Mouse (Mus musculus) heart, embryonic 10.5 days (tissue): Measurements from ENCODE around the gene Kat6b. TPM values are rescaled to one million over a fixed set of nuclear protein-coding genes. Genes with fewer than 3 reads are reported as not detected.
"Not testable (repeated sequence)": the region's sequence is repeated elsewhere in the genome, so short reads cannot be mapped to it uniquely, and the experiment has no call there.

ENCODE experiments used
- DNase-seq: peaks from one replicate; pipeline ENCODE4 v3.0.0-alpha.2; 2017; ENCODE audit warnings: low spot score
- H3K27ac ChIP-seq: fragments of 300-500 bp; sonication (generic); 2 replicates; pipeline ENCODE4 v1.5.1; 2016; ENCODE audit warnings: mild to moderate bottlenecking
- H3K27me3 ChIP-seq: fragments of 300-500 bp; sonication (generic); 2 replicates; pipeline ENCODE4 v1.6.1; 2016; ENCODE audit warnings: mild to moderate bottlenecking; ENCODE audit not compliant: poor library complexity, insufficient read depth, severe bottlenecking
- H3K36me3 ChIP-seq: fragments of 300-500 bp; sonication (generic); 2 replicates; pipeline ENCODE4 v1.6.1; 2016; ENCODE audit warnings: mild to moderate bottlenecking, moderate library complexity
- H3K4me1 ChIP-seq: fragments of 300-500 bp; sonication (generic); 2 replicates; pipeline ENCODE4 v1.6.1; 2016; ENCODE audit warnings: mild to moderate bottlenecking
- H3K4me3 ChIP-seq: fragments of 300-500 bp; sonication (generic); 2 replicates; pipeline ENCODE4 v1.5.1; 2016; ENCODE audit warnings: mild to moderate bottlenecking, moderate library complexity
- H3K9me3 ChIP-seq: fragments of 300-500 bp; sonication (generic); 2 replicates; pipeline ENCODE4 v1.6.1; 2016; ENCODE audit warnings: mild to moderate bottlenecking, moderate library complexity
- WGBS: fragments of 180-500 bp; shearing (Covaris S2); methylation state at CpG from one replicate; pipeline ENCODE4 v1.1.7; 2016; 5-methylcytosine and 5-hydroxymethylcytosine counted together
- polyA plus RNA-seq: library from polyadenylated mRNA; unstranded; fragments of >200 nt; fragmentation: Nextera tagmentation; extraction: Ambion mirVana; gene quantifications from 2 replicates; pipeline ENCODE4 v1.2.1, GENCODE M21; 2016

Gene Kat6b
- polyA plus RNA-seq, 1 experiment from 2014 or later = 11.1 TPM

- no peak overlapping the region for H3K27ac ChIP-seq
- H3K36me3 ChIP-seq = no peaks in the 10 kb centered on the region
- no peaks in the 10 kb centered on the region for H3K9me3 ChIP-seq
- H3K4me3 ChIP-seq = no peak overlapping the region
- 90% methylated on average over 4 of the region's 4 CpGs for WGBS
- 0 out of 2 replicates have a peak, but pooled peaks cover 8% of the 10 kb centered on the region for H3K4me1 ChIP-seq
- 0 out of 2 replicates have a peak, but pooled peaks cover 9% of the 10 kb centered on the region for H3K27me3 ChIP-seq
- no peak for DNase-seq
Measured at GRCm38 (mm10) chr14:21459163-21459562, 22.1 kb upstream of the Kat6b start.

DNA sequence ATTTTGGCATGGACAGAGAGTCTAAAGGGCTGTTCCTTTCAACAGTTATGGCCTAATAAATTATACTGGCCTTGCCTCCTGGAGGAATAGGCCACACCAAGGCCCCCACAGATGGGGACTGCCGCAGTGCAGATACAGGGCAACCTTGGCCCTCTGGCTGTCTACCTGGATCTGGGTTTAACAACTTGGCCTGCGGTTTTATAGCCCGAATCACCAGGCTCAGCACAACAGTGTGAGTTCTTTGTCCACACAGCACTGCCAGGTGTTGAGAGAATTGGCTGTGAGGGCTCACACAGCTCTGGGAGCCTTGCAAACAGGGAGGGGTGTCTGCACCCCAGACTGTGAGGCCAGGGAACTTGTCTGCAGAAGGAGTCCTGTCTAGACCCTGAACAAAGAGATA is 18.8 kb upstream of the Kat6b start:
- Histone ChIP-seq H3K36me3 (no peaks in the 10 kb centered on the region), H3K27me3 (0 out of 2 replicates have a peak, but pooled peaks cover 9% of the 10 kb centered on the region), H3K4me3 (no peak overlapping the region), H3K4me1 (peaks cover 8% of the 10 kb centered on the region; the same call in 1 of the 2 replicates), H3K27ac (0 out of 2 replicates have a peak overlapping the region, but pooled peaks have one; percentile 5), H3K9me3 (no peaks in the 10 kb centered on the region)
- WGBS = 88% methylated on average over 3 of the region's 3 CpGs
- DNase-seq = no peak

- H3K9me3 ChIP-seq = no peaks in the 10 kb centered on the region
- H3K36me3 ChIP-seq = no peaks in the 10 kb centered on the region
- peaks cover 8% of the 10 kb centered on the region; the same call in 1 of the 2 replicates for H3K4me1 ChIP-seq
- H3K27me3 ChIP-seq = 0 out of 2 replicates have a peak, but pooled peaks cover 9% of the 10 kb centered on the region
- no peak overlapping the region for H3K4me3 ChIP-seq
- no peak for DNase-seq
- H3K27ac ChIP-seq = peak overlapping the region; percentile 42; the same call in 1 of the 2 replicates
- 83% methylated on average over 9 of the region's 9 CpGs for WGBS
Measured at GRCm38 (mm10) chr14:21463117-21463712, 18.0 kb upstream of the Kat6b start.

DNA sequence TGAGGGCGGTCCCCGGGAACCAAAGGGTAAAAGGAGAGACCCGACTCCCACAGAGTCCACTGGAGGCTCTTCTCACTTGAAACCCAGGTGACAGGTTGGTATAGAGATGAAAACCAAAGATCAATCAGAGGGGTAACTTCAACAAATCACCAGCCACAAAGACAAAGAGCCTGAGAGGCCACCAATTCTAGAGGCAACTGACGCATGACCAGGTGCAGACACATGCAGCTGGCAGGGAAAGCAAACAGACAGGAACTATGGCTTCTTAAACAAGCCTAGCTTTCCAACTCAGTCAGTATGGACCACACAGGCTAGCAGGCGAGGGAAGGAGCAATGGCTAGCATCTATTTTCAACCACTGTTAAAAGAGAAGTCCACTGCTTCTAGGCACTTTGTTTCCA is 10.8 kb upstream of the Kat6b start:
- Histone ChIP-seq H3K27ac (no peak overlapping the region), H3K9me3 (no peaks in the 10 kb centered on the region), H3K4me3 (no peak overlapping the region), H3K4me1 (peaks cover 14% of the 10 kb centered on the region; the same call in 1 of the 2 replicates), H3K36me3 (no peaks in the 10 kb centered on the region), H3K27me3 (no peaks in the 10 kb centered on the region)
- 85% methylated on average over 5 of the region's 5 CpGs for WGBS
- no peak for DNase-seq

DNA sequence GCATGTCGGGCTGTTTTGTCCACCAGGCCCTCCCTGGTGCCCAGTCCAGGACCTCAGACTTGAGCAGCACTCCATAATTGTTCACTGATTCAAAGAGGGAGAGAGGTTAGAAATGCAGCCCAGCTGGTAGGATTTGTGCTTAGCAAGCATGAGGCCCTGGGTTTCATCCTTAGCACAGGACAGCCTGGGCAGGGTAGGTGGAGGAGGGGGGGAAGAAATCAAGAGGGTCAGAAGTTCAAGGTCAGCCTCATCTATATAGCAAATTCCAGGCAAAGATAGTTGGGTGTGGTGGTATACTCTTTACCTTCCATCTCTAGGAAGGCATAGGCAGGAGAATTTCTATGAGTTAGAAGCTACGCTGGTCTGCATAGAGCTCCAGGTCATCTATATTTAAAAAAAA is 9.3 kb upstream of the Kat6b start:
- no peak overlapping the region for H3K4me3 ChIP-seq
- WGBS = 88% methylated on average over 2 of the region's 2 CpGs

DNA sequence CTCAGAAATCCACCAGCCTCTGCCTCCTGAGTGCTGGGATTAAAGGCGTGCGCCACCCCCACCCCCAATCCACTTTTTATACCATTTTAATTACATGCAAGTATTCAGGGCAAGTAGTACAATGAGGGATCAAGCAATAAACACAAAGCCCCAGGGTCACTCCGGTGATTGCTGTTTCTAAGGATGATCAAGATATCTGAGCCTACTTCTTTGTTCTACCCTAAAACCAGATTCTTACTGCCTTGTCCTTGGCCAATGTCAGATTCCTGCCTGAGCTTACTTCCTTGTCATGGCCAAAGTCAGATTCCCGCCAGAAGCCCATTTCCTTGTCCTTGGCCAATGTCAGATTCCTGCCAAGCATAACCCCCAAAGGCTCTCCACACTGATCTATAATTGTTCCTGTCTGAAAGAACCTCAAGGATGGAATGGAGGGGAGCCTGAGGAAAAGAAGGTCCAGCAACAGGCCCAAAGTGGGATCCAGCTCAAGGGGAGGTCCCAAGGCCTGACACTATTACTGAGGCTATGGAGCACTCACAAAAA is 6.6 kb upstream of the Kat6b start:
- not testable (repeated sequence) for H3K27me3 ChIP-seq, H3K4me3 ChIP-seq, H3K27ac ChIP-seq, H3K9me3 ChIP-seq, H3K36me3 ChIP-seq, DNase-seq
- peaks cover 14% of the 10 kb centered on the region; the same call in 1 of the 2 replicates for H3K4me1 ChIP-seq
- WGBS = 86% methylated on average over 4 of the region's 4 CpGs

More for the DNA sequence above, 9.3 kb upstream of the Kat6b start:
- DNase-seq = no peak
- Histone ChIP-seq H3K27ac (no peak overlapping the region), H3K36me3 (no peaks in the 10 kb centered on the region), H3K27me3 (no peaks in the 10 kb centered on the region), H3K4me1 (peaks cover 14% of the 10 kb centered on the region; the same call in 1 of the 2 replicates), H3K9me3 (no peaks in the 10 kb centered on the region)

GRCm38 (mm10) chr14:21477181-21477580 is 4.1 kb upstream of the Kat6b start:
- no peak for DNase-seq
- Histone ChIP-seq H3K4me3 (no peak overlapping the region), H3K27ac (no peak overlapping the region), H3K36me3 (no peaks in the 10 kb centered on the region), H3K27me3 (no peaks in the 10 kb centered on the region), H3K4me1 (0 out of 2 replicates have a peak, but pooled peaks cover 6% of the 10 kb centered on the region), H3K9me3 (no peaks in the 10 kb centered on the region)
- WGBS = 68% methylated on average over 2 of the region's 2 CpGs

DNA sequence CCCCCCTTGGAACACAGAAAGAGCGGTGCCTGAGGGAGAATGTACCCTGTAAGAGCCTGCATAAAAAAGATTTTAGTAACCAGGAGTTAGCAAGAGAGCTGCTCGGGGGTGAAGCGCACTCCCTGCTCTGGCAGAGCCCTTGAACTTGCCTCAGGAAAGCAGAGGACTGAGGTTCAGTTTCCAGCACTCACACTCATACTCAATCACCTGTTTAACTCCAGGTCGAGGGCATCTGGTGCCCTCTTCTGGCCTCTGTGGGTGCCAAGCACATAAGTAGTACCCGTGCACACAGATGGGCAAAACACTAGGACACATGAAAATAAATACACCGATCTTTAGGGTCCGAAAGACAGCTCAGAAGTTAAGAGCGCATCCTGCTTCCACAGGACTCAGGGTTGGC is 1.7 kb upstream of the Kat6b start:
- 92% methylated on average over 8 of the region's 8 CpGs for WGBS
- H3K27ac ChIP-seq = no peak overlapping the region
- no peaks in the 10 kb centered on the region for H3K27me3 ChIP-seq
- H3K4me3 ChIP-seq = no peak overlapping the region
- no peak for DNase-seq
- no peaks in the 10 kb centered on the region for H3K36me3 ChIP-seq
- 0 out of 2 replicates have a peak, but pooled peaks cover 6% of the 10 kb centered on the region for H3K4me1 ChIP-seq
- no peaks in the 10 kb centered on the region for H3K9me3 ChIP-seq

GRCm38 (mm10) chr14:21480191-21480590 is 1.0 kb upstream of the Kat6b start:
- H3K4me1 ChIP-seq = no peaks in the 10 kb centered on the region
- no peak overlapping the region for H3K27ac ChIP-seq
- WGBS = 84% methylated on average over 5 of the region's 5 CpGs
- no peak for DNase-seq
- no peaks in the 10 kb centered on the region for H3K36me3 ChIP-seq
- no peaks in the 10 kb centered on the region for H3K9me3 ChIP-seq
- H3K27me3 ChIP-seq = no peaks in the 10 kb centered on the region
- no peak overlapping the region for H3K4me3 ChIP-seq

DNA sequence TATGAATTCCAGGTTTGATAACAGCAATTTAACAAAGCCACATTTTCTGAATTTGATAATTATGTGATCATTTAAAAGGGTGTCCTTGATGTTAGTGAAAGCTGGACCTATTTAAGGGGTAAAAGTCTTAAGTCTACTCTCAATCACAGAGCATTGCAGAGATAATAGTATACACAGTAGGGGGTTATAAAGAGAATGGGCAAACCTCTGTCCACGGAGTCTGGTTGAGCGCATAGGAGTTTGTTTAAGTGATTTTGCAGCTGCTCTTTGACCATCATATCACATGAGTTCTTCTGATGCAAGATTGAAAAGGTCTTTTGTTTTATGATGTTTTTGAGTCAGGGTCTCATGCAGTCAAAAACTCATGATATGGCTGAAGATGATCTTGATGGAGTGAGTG is 3.0 kb downstream of the Kat6b start:
- no peak overlapping the region for H3K4me3 ChIP-seq
- H3K27ac ChIP-seq = no peak overlapping the region
- 90% methylated on average over 2 of the region's 2 CpGs for WGBS
- no peaks in the 10 kb centered on the region for H3K4me1 ChIP-seq
- H3K27me3 ChIP-seq = no peaks in the 10 kb centered on the region
- H3K9me3 ChIP-seq = no peaks in the 10 kb centered on the region
- no peaks in the 10 kb centered on the region for H3K36me3 ChIP-seq
- no peak for DNase-seq

DNA sequence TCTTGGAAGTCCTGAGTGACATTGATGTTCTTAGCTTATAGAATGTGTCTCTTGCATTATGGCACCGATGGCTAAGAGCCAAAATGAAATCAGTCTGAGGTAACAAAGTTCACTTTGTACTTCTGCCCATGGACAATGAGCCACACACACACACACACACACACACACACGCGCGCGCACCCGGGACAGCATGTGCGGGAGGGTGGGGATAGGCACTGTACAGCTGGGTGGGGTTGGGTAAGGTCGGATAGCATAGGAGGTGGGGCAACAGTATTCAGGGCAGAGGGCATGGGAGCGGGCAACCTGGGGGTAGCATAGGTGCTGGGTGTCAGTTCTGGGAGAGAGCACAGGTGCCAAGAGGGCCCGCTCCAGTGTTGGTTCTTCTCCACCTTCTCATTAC is 3.5 kb downstream of the Kat6b start:
- WGBS = 92% methylated on average over 10 of the region's 10 CpGs
- no peak overlapping the region for H3K4me3 ChIP-seq
- no peak overlapping the region for H3K27ac ChIP-seq
- no peaks in the 10 kb centered on the region for H3K9me3 ChIP-seq
- H3K27me3 ChIP-seq = no peaks in the 10 kb centered on the region
- no peaks in the 10 kb centered on the region for H3K36me3 ChIP-seq
- no peak for DNase-seq
- no peaks in the 10 kb centered on the region for H3K4me1 ChIP-seq

GRCm38 (mm10) chr14:21485961-21486520 is 4.8 kb downstream of the Kat6b start:
- Histone ChIP-seq H3K4me1 (no peaks in the 10 kb centered on the region), H3K9me3 (no peaks in the 10 kb centered on the region), H3K27ac (no peak overlapping the region), H3K27me3 (no peaks in the 10 kb centered on the region), H3K36me3 (no peaks in the 10 kb centered on the region), H3K4me3 (no peak overlapping the region)
- 87% methylated on average over 3 of the region's 3 CpGs for WGBS
- no peak for DNase-seq

- H3K36me3 ChIP-seq, H3K9me3 ChIP-seq, H3K27me3 ChIP-seq, H3K4me3 ChIP-seq, H3K27ac ChIP-seq, DNase-seq, H3K4me1 ChIP-seq: not testable (repeated sequence)
- WGBS = 91% methylated on average over 2 of the region's 2 CpGs
Measured at GRCm38 (mm10) chr14:21487135-21487534, 5.9 kb downstream of the Kat6b start.
